Mouse (Mus musculus) cerebellum, postnatal 14 days (tissue): ENCODE data around the gene Agpat2.

Experiments
- DNase-seq, 2 experiments: peaks; one replicate each; pipeline ENCODE4 v3.0.0; 2021; ENCODE audit warnings: mixed read lengths in 2 of 2

Agpat2 gene

GRCm38 (mm10) chr2:26625419-26625818 lies 21.2 kb upstream of the Agpat2 start:
- no peak for DNase-seq

- DNase-seq: no peak
Measured at GRCm38 (mm10) chr2:26622984-26623383, 18.8 kb upstream of the Agpat2 start.

GRCm38 (mm10) chr2:26621246-26621645 lies 17.0 kb upstream of the Agpat2 start:
- no peak for DNase-seq

GRCm38 (mm10) chr2:26617928-26618327 lies 13.7 kb upstream of the Agpat2 start:
- no peak for DNase-seq

DNA sequence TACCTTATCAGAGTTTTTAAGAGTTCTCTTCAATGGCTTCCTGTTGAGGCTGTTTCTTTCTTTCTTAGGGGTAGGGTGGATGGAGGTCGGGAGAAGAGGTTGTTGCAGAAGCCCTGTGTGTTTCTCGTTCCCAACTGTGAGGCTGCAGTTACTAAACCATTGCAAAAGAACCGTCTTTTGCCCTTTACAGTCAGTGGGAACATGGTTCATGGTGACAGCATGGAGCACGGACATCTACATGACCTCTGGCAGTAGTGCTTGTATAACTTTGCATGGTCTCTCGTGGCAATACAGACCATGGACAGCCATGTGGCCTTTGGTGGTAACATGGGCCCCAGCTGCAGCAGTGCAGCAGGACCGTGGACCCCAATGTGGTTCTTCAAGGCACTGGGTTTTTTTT lies 13.1 kb upstream of the Agpat2 start:
- DNase-seq: no peak

- no peak for DNase-seq
Measured at GRCm38 (mm10) chr2:26615459-26616124, 11.4 kb upstream of the Agpat2 start.

DNA sequence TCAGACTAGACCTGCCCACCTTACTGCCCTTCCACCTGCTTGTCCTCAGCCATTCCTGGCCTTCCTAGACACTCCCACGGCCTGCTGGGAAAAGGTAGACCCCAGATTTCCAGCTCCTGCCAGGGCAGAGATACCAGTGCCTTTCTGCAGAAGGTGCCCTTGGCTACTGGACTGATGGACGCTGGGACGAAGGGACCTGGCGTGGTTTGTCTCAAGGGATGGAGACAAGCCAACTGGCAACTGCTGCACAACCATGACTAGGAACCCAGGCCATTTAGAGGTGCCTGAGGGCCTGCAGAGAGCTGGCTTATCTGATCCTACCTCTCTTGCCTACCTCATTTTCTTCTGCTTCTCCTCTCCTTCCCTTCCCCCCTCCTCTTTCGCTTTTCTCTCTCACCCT lies 10.7 kb upstream of the Agpat2 start:
- DNase-seq: no peak

GRCm38 (mm10) chr2:26611896-26612295 lies 7.7 kb upstream of the Agpat2 start:
- no peak for DNase-seq

GRCm38 (mm10) chr2:26611054-26611453 lies 6.8 kb upstream of the Agpat2 start:
- DNase-seq: no peak

DNA sequence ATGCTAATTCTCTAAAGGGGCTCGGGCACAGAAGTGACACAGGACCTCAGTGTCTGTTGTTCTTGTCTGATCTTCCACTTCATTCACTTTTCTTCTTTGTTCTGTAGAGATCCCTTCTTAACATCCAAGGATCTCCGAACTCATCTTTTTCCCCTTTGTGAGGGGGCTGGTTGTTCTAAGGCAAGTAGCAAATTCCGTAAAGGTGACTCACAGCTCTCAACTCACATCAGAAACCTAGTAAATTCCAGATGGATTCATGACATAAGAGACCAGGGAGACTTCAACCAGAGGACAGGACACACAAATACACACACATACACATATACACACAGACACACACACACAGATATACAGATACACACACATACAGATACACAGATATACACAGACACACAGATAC lies 6.3 kb upstream of the Agpat2 start:
- DNase-seq: no peak

DNA sequence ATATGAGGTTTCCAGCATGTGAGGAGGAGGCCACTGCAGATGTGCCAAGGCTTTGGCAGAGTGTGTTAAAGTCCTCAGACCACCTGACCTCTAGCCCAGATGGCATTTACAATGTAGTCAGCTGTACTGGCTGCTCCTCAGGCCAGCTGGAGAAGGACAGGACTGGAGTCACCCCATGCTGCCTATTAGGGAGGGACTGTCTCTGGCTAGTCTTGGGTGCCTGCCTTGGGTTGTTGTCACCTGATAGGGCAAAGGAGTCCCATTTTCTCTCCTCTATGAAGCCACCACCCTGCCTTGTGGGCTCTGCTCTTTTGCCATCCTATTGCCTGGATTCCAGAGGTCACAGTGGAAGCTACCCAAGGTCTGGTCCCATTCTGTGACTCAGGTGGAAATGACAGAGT lies 5.0 kb upstream of the Agpat2 start:
- DNase-seq: no peak

DNA sequence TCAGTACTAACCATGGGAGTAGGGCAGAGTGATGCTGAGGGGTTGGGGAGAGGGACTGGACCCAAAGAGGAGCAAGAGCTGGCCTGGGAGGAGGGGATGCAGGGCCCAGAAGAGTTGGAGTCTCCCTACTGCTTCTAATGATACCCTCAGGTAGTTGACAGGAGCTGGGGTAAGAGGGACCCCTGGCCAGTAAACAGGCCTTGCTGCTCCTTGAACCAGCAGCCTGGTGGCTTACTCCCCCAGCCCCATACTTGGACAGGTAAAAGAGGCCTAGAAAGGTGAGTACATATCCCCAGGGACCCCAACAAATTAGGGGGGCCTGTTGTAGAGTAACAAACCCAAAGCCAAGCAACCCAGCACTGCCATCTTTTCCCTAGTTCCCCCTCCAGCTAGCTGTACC lies 4.6 kb upstream of the Agpat2 start:
- no peak for DNase-seq

- DNase-seq: no peak
Measured at GRCm38 (mm10) chr2:26607056-26607910, 3.1 kb upstream of the Agpat2 start.

GRCm38 (mm10) chr2:26606579-26606978 lies 2.4 kb upstream of the Agpat2 start:
- no peak for DNase-seq

DNA sequence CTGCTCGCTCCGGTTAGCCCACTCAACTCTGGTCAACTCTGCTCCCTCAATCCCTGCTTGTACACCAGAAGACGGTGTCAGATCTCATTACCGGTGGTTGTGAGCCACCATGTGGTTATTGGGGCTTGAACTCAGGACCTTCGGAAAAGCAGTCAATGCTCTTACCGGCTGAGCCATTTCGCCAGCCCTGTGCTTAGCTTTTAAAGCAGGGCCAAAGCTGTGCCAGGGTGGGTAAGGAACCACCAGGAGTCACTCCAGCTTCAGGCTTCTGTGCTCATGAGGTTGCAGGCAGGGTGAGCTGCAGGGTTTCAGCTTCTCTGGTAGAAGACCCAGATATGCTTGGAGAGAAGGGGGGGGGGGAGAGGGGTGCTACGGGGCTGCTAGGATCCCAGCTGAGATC lies 1.1 kb upstream of the Agpat2 start:
- no peak for DNase-seq

DNA sequence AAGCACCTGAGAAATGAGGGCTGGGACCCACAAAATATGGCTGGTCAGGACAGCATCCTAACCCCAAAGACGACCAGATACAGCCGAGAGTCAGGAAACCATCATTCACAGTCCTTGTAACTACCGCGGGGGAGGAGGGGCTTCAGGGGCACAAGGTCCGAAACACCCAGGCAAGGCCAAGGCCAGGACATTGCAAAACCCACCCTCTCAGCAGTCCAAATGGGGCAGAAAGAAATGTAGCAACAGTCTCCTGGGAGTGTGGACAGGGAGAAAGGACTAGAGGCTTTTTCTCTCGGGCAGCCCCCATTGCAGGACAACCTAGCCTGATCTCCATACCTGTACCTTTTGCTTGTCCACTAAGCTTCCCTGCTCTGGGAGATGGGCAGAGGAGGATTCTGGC lies 1.1 kb downstream of the Agpat2 start:
- no peak for DNase-seq

- no peak for DNase-seq
Measured at GRCm38 (mm10) chr2:26602631-26603030, 1.6 kb downstream of the Agpat2 start.

DNA sequence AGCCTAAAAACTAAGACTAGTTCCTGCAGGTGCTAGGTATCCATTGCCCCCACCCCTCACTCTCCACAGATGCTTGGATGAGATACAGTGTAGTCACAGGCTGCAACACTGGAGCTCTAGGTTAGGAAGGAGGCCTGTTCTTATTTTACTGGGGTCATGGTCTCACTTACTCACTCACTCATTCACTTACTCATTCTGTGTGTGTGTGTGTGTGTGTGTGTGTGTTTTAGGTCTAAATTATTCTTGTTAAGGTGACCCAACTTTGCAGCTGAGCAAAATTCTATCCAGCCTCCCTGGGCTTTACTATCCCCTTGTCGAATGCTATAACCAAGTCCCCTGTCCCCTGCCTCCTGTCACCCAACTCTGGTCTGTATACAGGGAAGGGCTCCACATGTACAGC lies 2.6 kb downstream of the Agpat2 start:
- no peak for DNase-seq

DNA sequence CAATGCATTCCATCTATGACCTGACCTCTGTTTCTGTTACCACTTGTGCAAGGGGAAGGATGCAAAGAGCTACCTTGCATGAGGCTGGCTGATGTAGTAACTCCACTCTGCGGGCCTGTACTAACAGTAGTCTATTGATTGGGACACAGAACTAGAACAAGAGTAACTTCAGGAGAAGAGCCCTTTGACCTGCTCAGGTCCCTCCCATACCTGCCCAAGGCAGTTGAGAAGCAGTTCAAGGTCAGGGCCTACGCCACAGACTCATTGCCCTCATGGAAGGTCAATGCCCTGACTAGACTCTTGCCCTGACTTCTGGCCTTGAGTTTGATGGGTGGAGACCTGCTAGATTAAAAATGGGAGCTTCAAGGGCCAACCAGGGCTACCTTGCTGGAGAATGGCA lies 3.6 kb downstream of the Agpat2 start:
- no peak for DNase-seq

DNA sequence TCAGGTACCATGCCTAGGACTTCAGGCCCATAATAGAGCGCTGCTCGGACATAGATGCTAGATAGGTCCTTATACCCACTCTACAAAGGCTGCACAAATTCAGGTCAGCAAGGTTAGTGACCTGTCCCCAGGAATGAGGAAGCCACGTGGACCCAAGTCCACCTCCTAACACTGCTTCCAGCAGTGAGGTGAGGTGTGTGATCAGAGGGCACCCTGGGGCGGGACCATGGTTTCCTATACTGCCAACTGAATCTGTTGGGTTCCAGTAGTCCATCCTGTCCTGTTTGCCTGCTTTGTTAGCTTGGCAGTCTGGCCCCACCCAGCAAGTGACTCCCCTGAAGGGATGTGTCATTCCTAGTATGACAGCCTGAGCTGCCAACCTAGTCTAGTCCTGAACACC lies 4.3 kb downstream of the Agpat2 start:
- no peak for DNase-seq

- DNase-seq: no peak
Measured at GRCm38 (mm10) chr2:26598462-26598861, 5.8 kb downstream of the Agpat2 start.

DNA sequence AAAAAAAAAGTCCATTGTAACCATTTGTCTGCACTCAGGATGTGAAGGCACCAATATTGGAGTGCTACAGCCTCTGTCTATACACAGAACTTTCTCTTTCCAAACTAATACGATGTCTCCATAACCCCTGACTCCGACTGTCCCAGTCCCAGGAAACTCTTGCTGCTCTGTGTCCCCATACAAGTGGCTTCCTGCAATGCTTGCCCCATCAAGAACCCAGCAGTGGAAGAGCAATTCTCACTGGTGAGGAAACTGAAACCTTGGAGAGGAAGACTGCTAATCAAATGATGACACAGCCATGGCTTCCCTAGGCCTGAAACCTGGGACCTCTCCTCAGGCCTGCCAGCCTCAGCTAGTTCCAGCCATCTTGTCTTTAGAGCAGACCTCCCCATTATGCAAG lies 6.4 kb downstream of the Agpat2 start:
- no peak for DNase-seq

- DNase-seq: no peak
Measured at GRCm38 (mm10) chr2:26596898-26597297, 7.3 kb downstream of the Agpat2 start.

DNA sequence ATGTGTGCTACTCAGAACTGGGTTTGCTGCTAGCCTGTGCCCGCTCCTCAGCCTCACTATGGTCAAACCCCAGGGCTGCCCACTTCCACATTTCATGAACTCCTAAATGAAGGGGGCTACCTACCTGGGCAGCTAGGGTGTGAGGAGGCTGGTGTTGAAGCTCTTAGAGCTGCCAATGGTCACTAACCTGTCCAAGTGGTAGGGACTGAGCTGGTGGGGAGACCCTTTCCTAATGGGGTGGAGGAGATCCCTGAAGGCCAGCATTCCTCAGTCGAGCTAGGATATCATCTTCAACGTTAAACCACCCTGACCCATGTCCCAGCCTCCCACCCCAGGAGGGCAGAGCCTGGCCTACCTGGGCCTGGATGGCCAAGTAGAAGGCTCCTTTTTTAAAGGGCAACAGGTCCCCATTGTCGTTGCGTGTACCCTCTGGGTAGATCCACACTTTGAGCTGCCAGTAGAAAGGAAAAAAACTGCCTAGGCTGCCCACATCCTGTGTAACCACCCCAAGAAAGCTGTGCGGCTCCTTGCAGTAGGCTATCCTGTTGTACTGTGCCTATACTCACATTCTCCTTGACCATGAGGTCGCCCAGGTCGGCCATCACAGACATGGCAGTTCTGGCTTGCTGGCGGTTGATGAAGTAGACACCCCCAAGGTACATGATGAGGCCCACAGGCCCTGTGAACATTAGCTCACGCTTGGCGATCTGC lies 8.3 kb downstream of the Agpat2 start:
- DNase-seq: no peak
